Mouse (Mus musculus): ENCODE data around the gene Meltf.

- TF ChIP-seq POLR2A (IDR thresholded peaks at IDR 0.05; ENCODE audit: extremely low read depth, insufficient read depth, low read length): peak; percentile 74; the same call in 1 of the 2 replicates
- TF ChIP-seq CTCF (IDR thresholded peaks at IDR 0.05; ENCODE audit: extremely low read depth, insufficient read depth, low read length): peak; percentile 71
Observed at GRCm38 (mm10) chr16:31932840-31933697, 54.5 kb downstream of the Meltf start.

Data from cortical plate, adult 2 months (tissue).